Mouse (Mus musculus): Measurements from ENCODE around the gene Pla2g1b. TPM values are rescaled to one million over a fixed set of nuclear protein-coding genes. Genes with fewer than 3 reads are reported as not detected.

Gene Pla2g1b
- total RNA-seq, 4 experiments from 2014 or later, result not detected

- no peak for DNase-seq (ENCODE audit: low spot score in 2 of 2)
Measured at GRCm38 (mm10) chr5:115522531-115522930, 56.5 kb downstream of the Pla2g1b start.

- no peak for DNase-seq (ENCODE audit: low spot score in 2 of 2)
Measured at GRCm38 (mm10) chr5:115522981-115523499, 57.0 kb downstream of the Pla2g1b start.

GRCm38 (mm10) chr5:115523971-115524370, 57.9 kb downstream of the Pla2g1b start:
- no peak for DNase-seq (ENCODE audit: low spot score in 2 of 2)

Other genes starting within 250 kb of the Pla2g1b start
- 100 to 1,000 TPM in 2 of 4 experiments, 10 to 100 TPM in 2; 89.0 to 104 (median 99.1) TPM for gene Pop5, start 230.4 kb upstream of the Pla2g1b start, total RNA-seq (2022)
- gene Rnf10, start 193.4 kb upstream of the Pla2g1b start, total RNA-seq (2022), result 100 to 1,000 TPM; 226 to 251 (median 245) TPM
- gene Coq5, start 186.6 kb upstream of the Pla2g1b start, total RNA-seq (2022), result 10 to 100 TPM; 38.7 to 45.6 (median 41.5) TPM
- gene Dynll1, start 165.3 kb upstream of the Pla2g1b start, total RNA-seq (2022), result 100 to 1,000 TPM; 630 to 827 (median 734) TPM
- gene Srsf9, start 139.1 kb upstream of the Pla2g1b start, total RNA-seq (2022), result 10 to 100 TPM; 83.6 to 93.5 (median 86.2) TPM
- gene Gatc, start 125.1 kb upstream of the Pla2g1b start, total RNA-seq (2022), result 10 to 100 TPM; 19.1 to 22.9 (median 20.9) TPM
- gene Triap1, start 125.0 kb upstream of the Pla2g1b start, total RNA-seq (2022), result 10 to 100 TPM; 21.1 to 24.6 (median 22.9) TPM
- 100 to 1,000 TPM; 621 to 774 (median 709) TPM for gene Cox6a1, start 117.3 kb upstream of the Pla2g1b start, total RNA-seq (2022)
- 10 to 100 TPM; 57.2 to 62.6 (median 60.8) TPM for gene Msi1, start 36.7 kb upstream of the Pla2g1b start, total RNA-seq (2022)
- 10 to 100 TPM; 34.0 to 58.6 (median 41.9) TPM for gene Sirt4, start 18.5 kb downstream of the Pla2g1b start, total RNA-seq (2022)
- gene Pxn, start 40.4 kb downstream of the Pla2g1b start, total RNA-seq (2022), result 10 to 100 TPM; 38.1 to 45.8 (median 40.2) TPM
- gene Rplp0, start 93.2 kb downstream of the Pla2g1b start, total RNA-seq (2022), result 100 to 1,000 TPM; 188 to 289 (median 230) TPM
- gene Gcn1l1, start 99.0 kb downstream of the Pla2g1b start, total RNA-seq (2022), result 10 to 100 TPM; 72.7 to 85.7 (median 77.4) TPM
- gene Rab35, start 165.6 kb downstream of the Pla2g1b start, total RNA-seq (2022), result 100 to 1,000 TPM in 1 of 4 experiments, 10 to 100 TPM in 3; 81.0 to 102 (median 87.9) TPM